Mouse (Mus musculus) cerebellum, adult 2 months (tissue): ENCODE measurements around the gene Klhl22. TPM values are rescaled to one million over a fixed set of nuclear protein-coding genes. Genes with fewer than 3 reads are reported as not detected.

Experiments used
- DNase-seq, 2 experiments: peaks; one replicate each; pipeline ENCODE4 v3.0.0; 2021
- H3K27ac ChIP-seq: fragments of 200-500 bp; 2 replicates; pipeline ENCODE4 v1.5.1; 2012; ENCODE audit warnings: low read length, control low read depth, inconsistent platforms; ENCODE audit not compliant: insufficient read depth
- H3K27me3 ChIP-seq: fragments of 200-500 bp; 2 replicates; pipeline ENCODE4 v1.6.1; 2012; ENCODE audit warnings: inconsistent platforms, mild to moderate bottlenecking, low read length, moderate library complexity; ENCODE audit not compliant: control insufficient read depth, insufficient read depth
- H3K4me1 ChIP-seq: fragments of 200-500 bp; 2 replicates; pipeline ENCODE4 v1.6.1; 2011; ENCODE audit warnings: low read length; ENCODE audit not compliant: control insufficient read depth, insufficient read depth
- H3K4me3 ChIP-seq: fragments of 200-500 bp; replicated peaks from 2 replicates; pipeline ENCODE3; 2011; ENCODE audit warnings: mild to moderate bottlenecking, low read depth, low read length, control low read depth; ENCODE audit not compliant: insufficient read depth
- CTCF ChIP-seq: fragments of 200-500 bp; IDR thresholded peaks from 2 replicates; pipeline ENCODE4 v1.5.1; 2011; ENCODE audit warnings: low read depth, mild to moderate bottlenecking, control low read depth, low read length, moderate library complexity, borderline replicate concordance; ENCODE audit not compliant: insufficient read depth
- POLR2A ChIP-seq: fragments of 200-500 bp; IDR thresholded peaks from 2 replicates; pipeline ENCODE4 v1.6.1; 2011; ENCODE audit warnings: low read length, control low read depth, borderline replicate concordance; ENCODE audit not compliant: insufficient read depth
- WGBS: fragments of 180-500 bp; shearing (Covaris S2); methylation state at CpG from one replicate; pipeline ENCODE4 v1.1.7; 2018; 5-methylcytosine and 5-hydroxymethylcytosine counted together
- polyA plus RNA-seq: library from polyadenylated mRNA; depleted of rRNA; stranded (reverse); fragments of >200 nt; gene quantifications from 2 replicates; pipeline ENCODE4 v1.2.3, GENCODE M21; 2012

Klhl22 gene
- polyA plus RNA-seq, 1 experiment: 101 TPM

DNA sequence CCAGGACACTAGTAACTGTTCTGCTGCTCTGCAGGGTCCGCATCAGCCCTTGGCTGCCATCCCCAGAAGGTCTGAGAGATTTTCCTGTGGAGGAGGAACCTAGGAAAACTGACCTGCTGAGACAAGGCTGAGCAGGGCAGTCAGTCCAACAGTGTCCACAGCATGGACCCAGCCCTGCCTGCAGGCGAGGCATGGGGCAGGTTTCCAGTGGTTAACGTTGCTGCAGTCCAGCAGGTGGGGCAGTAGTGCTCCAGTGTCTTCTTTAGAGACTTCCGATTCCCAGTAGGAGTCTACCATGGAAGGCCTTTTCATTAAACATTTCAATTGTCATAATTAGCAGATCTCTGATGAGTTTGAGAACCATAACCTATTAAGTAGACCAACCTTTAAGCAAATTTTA, 16.1 kb upstream of the Klhl22 start:
- WGBS: 34% methylated on average over 4 of the region's 4 CpGs
- H3K4me3 ChIP-seq: no peak overlapping the region
- DNase-seq: no peak
- no peak overlapping the region for H3K27ac ChIP-seq
- no peaks in the 10 kb centered on the region; the same call in 1 of the 2 replicates for H3K4me1 ChIP-seq
- TF ChIP-seq CTCF (peak; percentile 25; the same call in 1 of the 2 replicates), POLR2A (no peak)
- no peaks in the 10 kb centered on the region for H3K27me3 ChIP-seq

GRCm38 (mm10) chr16:17744536-17744935, 14.9 kb upstream of the Klhl22 start:
- H3K27ac ChIP-seq: no peak overlapping the region
- peak; percentile 77 for TF ChIP-seq CTCF
- TF ChIP-seq POLR2A: no peak
- H3K27me3 ChIP-seq: no peaks in the 10 kb centered on the region
- 12% methylated on average over 1 of the region's 1 CpGs for WGBS
- no peak overlapping the region for H3K4me3 ChIP-seq
- H3K4me1 ChIP-seq: no peaks in the 10 kb centered on the region; the same call in 1 of the 2 replicates
- peak in 1 of 2 experiments; percentile 45 for DNase-seq

- H3K4me1 ChIP-seq: no peaks in the 10 kb centered on the region; the same call in 1 of the 2 replicates
- H3K27me3 ChIP-seq: no peaks in the 10 kb centered on the region
- H3K4me3 ChIP-seq: no peak overlapping the region
- H3K27ac ChIP-seq: no peak overlapping the region
- WGBS: 81% methylated on average over 2 of the region's 2 CpGs
- DNase-seq: no peak
- TF ChIP-seq CTCF (no peak), POLR2A (no peak)
Measured at GRCm38 (mm10) chr16:17745067-17745466, 14.4 kb upstream of the Klhl22 start.

- H3K27ac ChIP-seq: no peak overlapping the region
- 33% methylated on average over 3 of the region's 3 CpGs for WGBS
- DNase-seq: no peak
- H3K4me3 ChIP-seq: no peak overlapping the region
- TF ChIP-seq POLR2A: no peak
- no peak for TF ChIP-seq CTCF
- H3K4me1 ChIP-seq: no peaks in the 10 kb centered on the region
- H3K27me3 ChIP-seq: no peaks in the 10 kb centered on the region
Measured at GRCm38 (mm10) chr16:17753001-17753400, 6.4 kb upstream of the Klhl22 start.

- DNase-seq: no peak
- H3K4me1 ChIP-seq: no peaks in the 10 kb centered on the region
- no peaks in the 10 kb centered on the region for H3K27me3 ChIP-seq
- H3K27ac ChIP-seq: no peak overlapping the region
- no peak overlapping the region for H3K4me3 ChIP-seq
- WGBS: 24% methylated on average over 1 of the region's 1 CpGs
- no peak for TF ChIP-seq CTCF
- no peak for TF ChIP-seq POLR2A
Measured at GRCm38 (mm10) chr16:17753686-17754085, 5.7 kb upstream of the Klhl22 start.

GRCm38 (mm10) chr16:17757756-17758155, 1.7 kb upstream of the Klhl22 start:
- Histone ChIP-seq H3K4me1 (peaks cover 4% of the 10 kb centered on the region; the same call in 1 of the 2 replicates), H3K27ac (no peak overlapping the region), H3K4me3 (no peak overlapping the region), H3K27me3 (no peaks in the 10 kb centered on the region)
- no peak for DNase-seq
- TF ChIP-seq CTCF (no peak), POLR2A (no peak)
- WGBS: 100% methylated on average over 1 of the region's 1 CpGs

GRCm38 (mm10) chr16:17758902-17759301, 516 bp upstream of the Klhl22 start:
- Histone ChIP-seq H3K4me3 (peak overlapping the region; percentile 72), H3K4me1 (peaks cover 7% of the 10 kb centered on the region; the same call in 1 of the 2 replicates), H3K27me3 (no peaks in the 10 kb centered on the region), H3K27ac (peak overlapping the region; percentile 88; the same call in 1 of the 2 replicates)
- TF ChIP-seq CTCF (no peak), POLR2A (no peak)
- 57% methylated on average over 9 of the region's 9 CpGs for WGBS
- no peak for DNase-seq

DNA sequence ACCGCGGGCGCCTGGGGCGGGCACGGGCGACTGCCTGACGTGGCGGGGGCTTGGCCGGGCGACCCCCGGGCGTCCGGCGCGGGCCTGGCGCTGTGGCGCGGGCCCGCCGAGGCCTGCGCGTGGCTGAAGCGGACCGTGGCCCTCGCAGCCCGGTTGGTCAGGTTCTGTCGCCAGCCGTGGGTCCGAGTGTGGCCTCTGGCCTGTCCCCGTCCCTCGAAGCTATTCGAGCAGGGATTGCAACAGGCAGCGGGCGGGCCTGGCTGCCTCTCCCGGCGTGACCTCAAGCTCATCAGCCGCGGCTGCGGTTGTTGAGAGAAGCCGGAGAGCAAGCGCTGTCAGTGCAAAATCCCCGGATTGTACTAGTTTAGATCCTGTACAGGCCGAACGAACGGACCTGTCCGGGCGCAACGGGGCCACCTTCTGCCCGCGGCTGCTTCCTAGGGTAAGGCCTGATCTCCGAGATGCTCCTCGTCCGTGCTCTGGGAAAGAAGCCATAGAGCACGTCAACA, 449 bp downstream of the Klhl22 start:
- TF ChIP-seq CTCF (no peak), POLR2A (no peak)
- no peaks in the 10 kb centered on the region for H3K27me3 ChIP-seq

DNA sequence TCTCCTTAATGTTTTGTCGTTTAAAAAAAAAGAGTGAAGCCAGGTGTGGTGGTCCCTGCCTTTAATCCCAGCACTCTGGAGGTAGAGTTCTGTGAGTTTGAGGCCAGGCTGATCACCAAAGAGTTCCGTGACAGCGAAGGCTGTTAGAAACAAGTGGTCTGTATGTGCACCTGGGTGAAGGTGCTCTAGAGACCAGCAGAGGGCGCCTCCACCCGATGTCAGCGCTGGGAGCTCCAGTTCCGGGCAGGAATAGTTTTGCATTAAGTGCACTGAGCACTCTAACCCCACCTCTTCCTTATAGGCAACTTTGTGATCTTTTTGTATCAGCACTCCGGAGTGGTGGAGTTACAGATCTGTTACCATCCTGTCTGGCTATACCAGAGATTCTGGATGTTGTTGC, 1.2 kb downstream of the Klhl22 start:
- Histone ChIP-seq H3K4me1 (peaks cover 13% of the 10 kb centered on the region), H3K27ac (no peak overlapping the region), H3K4me3 (no peak overlapping the region), H3K27me3 (no peaks in the 10 kb centered on the region)
- peak; percentile 32 to 47 for DNase-seq
- TF ChIP-seq CTCF (peak; percentile 57), POLR2A (no peak)
- WGBS: 40% methylated on average over 8 of the region's 8 CpGs

More for the DNA sequence above, 449 bp downstream of the Klhl22 start:
- WGBS: under 1% methylated on average over 53 of the region's 54 CpGs
- peak overlapping the region; percentile 79 for H3K27ac ChIP-seq
- DNase-seq: peak; percentile 75 to 78
- H3K4me3 ChIP-seq: peak overlapping the region; percentile 72
- H3K4me1 ChIP-seq: peaks cover 13% of the 10 kb centered on the region
